Mouse (Mus musculus): Measurements from ENCODE around the gene Ctf1. TPM values are rescaled to one million over a fixed set of nuclear protein-coding genes. Genes with fewer than 3 reads are reported as not detected.

Gene Ctf1
- polyA plus RNA-seq, 1 experiment = 8.3 TPM

- 60% methylated on average over 22 of the region's 22 CpGs for WGBS
- no peak for TF ChIP-seq CTCF (IDR thresholded peaks at IDR 0.05; ENCODE audit: extremely low read depth, insufficient read length, insufficient replicate concordance, low read depth, low read length)
- TF ChIP-seq POLR2A (IDR thresholded peaks at IDR 0.05; ENCODE audit: low read depth, low read length) = no peak
- Histone ChIP-seq H3K4me3 (ENCODE audit: low read depth, low read length) (peak overlapping the region; percentile 96), H3K4me1 (ENCODE audit: control insufficient read depth, insufficient read depth, insufficient read length, low read length) (peaks cover 20% of the 10 kb centered on the region), H3K36me3 (ENCODE audit: control insufficient read depth, insufficient read depth, low read length) (peaks cover 6% of the 10 kb centered on the region; the same call in 1 of the 2 replicates), H3K27me3 (ENCODE audit: control insufficient read depth, insufficient read depth, low read length) (no peaks in the 10 kb centered on the region), H3K27ac (ENCODE audit: insufficient read depth, low read depth, low read length) (peak overlapping the region; percentile 73; the same call in 1 of the 2 replicates)
These were observed 5.2 kb upstream of the Ctf1 start for GRCm38 (mm10) chr7:127707045-127707956.

GRCm38 (mm10) chr7:127707957-127708206, 4.7 kb upstream of the Ctf1 start:
- TF ChIP-seq CTCF (IDR thresholded peaks at IDR 0.05; ENCODE audit: extremely low read depth, insufficient read length, insufficient replicate concordance, low read depth, low read length) = no peak
- no peak for TF ChIP-seq POLR2A (IDR thresholded peaks at IDR 0.05; ENCODE audit: low read depth, low read length)
- Histone ChIP-seq H3K4me1 (ENCODE audit: control insufficient read depth, insufficient read depth, insufficient read length, low read length) (peaks cover 25% of the 10 kb centered on the region), H3K27me3 (ENCODE audit: control insufficient read depth, insufficient read depth, low read length) (no peaks in the 10 kb centered on the region), H3K27ac (ENCODE audit: insufficient read depth, low read depth, low read length) (peak overlapping the region; percentile 73; the same call in 1 of the 2 replicates), H3K4me3 (ENCODE audit: low read depth, low read length) (peak overlapping the region; percentile 96), H3K36me3 (ENCODE audit: control insufficient read depth, insufficient read depth, low read length) (peaks cover 6% of the 10 kb centered on the region; the same call in 1 of the 2 replicates)
- 3% methylated on average over 5 of the region's 5 CpGs for WGBS

- Histone ChIP-seq H3K4me1 (ENCODE audit: control insufficient read depth, insufficient read depth, insufficient read length, low read length) (peaks cover 25% of the 10 kb centered on the region), H3K27ac (ENCODE audit: insufficient read depth, low read depth, low read length) (peak within 1 kb of the TSS; percentile 73), H3K36me3 (ENCODE audit: control insufficient read depth, insufficient read depth, low read length) (peaks cover 6% of the 10 kb centered on the region; the same call in 1 of the 2 replicates), H3K27me3 (ENCODE audit: control insufficient read depth, insufficient read depth, low read length) (no peaks in the 10 kb centered on the region), H3K4me3 (ENCODE audit: low read depth, low read length) (peak within 1 kb of the TSS; percentile 96)
- 2% methylated on average over 85 of the region's 90 CpGs for WGBS
- TF ChIP-seq CTCF (IDR thresholded peaks at IDR 0.05; ENCODE audit: extremely low read depth, insufficient read length, insufficient replicate concordance, low read depth, low read length) (peak; percentile 56; the same call in 1 of the 2 replicates), POLR2A (IDR thresholded peaks at IDR 0.05; ENCODE audit: low read depth, low read length) (0 out of 2 replicates have a peak, but pooled peaks have one; percentile 40)
These were observed 4.1 kb upstream of the Ctf1 start, which contains the start of gene Bcl7c for GRCm38 (mm10) chr7:127708207-127709078. TSS of gene Bcl7c (minus strand) at chr7:127708933.

- peaks cover 25% of the 10 kb centered on the region for H3K4me1 ChIP-seq (ENCODE audit: control insufficient read depth, insufficient read depth, insufficient read length, low read length)
- no peak overlapping the region for H3K4me3 ChIP-seq (ENCODE audit: low read depth, low read length)
- 79% methylated on average over 5 of the region's 5 CpGs for WGBS
- no peak overlapping the region for H3K27ac ChIP-seq (ENCODE audit: insufficient read depth, low read depth, low read length)
- H3K27me3 ChIP-seq (ENCODE audit: control insufficient read depth, insufficient read depth, low read length) = no peaks in the 10 kb centered on the region
- H3K36me3 ChIP-seq (ENCODE audit: control insufficient read depth, insufficient read depth, low read length) = peaks cover 6% of the 10 kb centered on the region; the same call in 1 of the 2 replicates
- TF ChIP-seq CTCF (IDR thresholded peaks at IDR 0.05; ENCODE audit: extremely low read depth, insufficient read length, insufficient replicate concordance, low read depth, low read length) (no peak), POLR2A (IDR thresholded peaks at IDR 0.05; ENCODE audit: low read depth, low read length) (no peak)
These were observed 3.1 kb upstream of the Ctf1 start for GRCm38 (mm10) chr7:127709261-127709979.

GRCm38 (mm10) chr7:127711031-127711430, 1.5 kb upstream of the Ctf1 start:
- TF ChIP-seq POLR2A (IDR thresholded peaks at IDR 0.05; ENCODE audit: low read depth, low read length) = no peak
- no peak for TF ChIP-seq CTCF (IDR thresholded peaks at IDR 0.05; ENCODE audit: extremely low read depth, insufficient read length, insufficient replicate concordance, low read depth, low read length)
- H3K4me3 ChIP-seq (ENCODE audit: low read depth, low read length) = no peak overlapping the region

GRCm38 (mm10) chr7:127711456-127711855, 1.1 kb upstream of the Ctf1 start:
- WGBS = 41% methylated on average over 3 of the region's 3 CpGs
- no peak for TF ChIP-seq POLR2A (IDR thresholded peaks at IDR 0.05; ENCODE audit: low read depth, low read length)
- no peak for TF ChIP-seq CTCF (IDR thresholded peaks at IDR 0.05; ENCODE audit: extremely low read depth, insufficient read length, insufficient replicate concordance, low read depth, low read length)
- Histone ChIP-seq H3K4me1 (ENCODE audit: control insufficient read depth, insufficient read depth, insufficient read length, low read length) (peaks cover 25% of the 10 kb centered on the region), H3K27ac (ENCODE audit: insufficient read depth, low read depth, low read length) (no peak overlapping the region), H3K27me3 (ENCODE audit: control insufficient read depth, insufficient read depth, low read length) (no peaks in the 10 kb centered on the region), H3K4me3 (ENCODE audit: low read depth, low read length) (no peak overlapping the region), H3K36me3 (ENCODE audit: control insufficient read depth, insufficient read depth, low read length) (no peaks in the 10 kb centered on the region)

More at GRCm38 (mm10) chr7:127711031-127711430, 1.5 kb upstream of the Ctf1 start:
- no peak overlapping the region for H3K27ac ChIP-seq (ENCODE audit: insufficient read depth, low read depth, low read length)
- peaks cover 25% of the 10 kb centered on the region for H3K4me1 ChIP-seq (ENCODE audit: control insufficient read depth, insufficient read depth, insufficient read length, low read length)
- H3K36me3 ChIP-seq (ENCODE audit: control insufficient read depth, insufficient read depth, low read length) = no peaks in the 10 kb centered on the region
- WGBS = 56% methylated on average over 3 of the region's 3 CpGs
- no peaks in the 10 kb centered on the region for H3K27me3 ChIP-seq (ENCODE audit: control insufficient read depth, insufficient read depth, low read length)

Data from small intestine, adult 2 months (tissue).